Mouse (Mus musculus) MEL (cell line): ENCODE results near the gene Asic5. TPM values are rescaled to one million over a fixed set of nuclear protein-coding genes. Genes with fewer than 3 reads are reported as not detected.

ENCODE experiments used
- DNase-seq: peaks from one replicate; pipeline ENCODE4 v3.0.0; 2011; ENCODE audit warnings: low read depth, low spot score
- H3K27ac ChIP-seq: 2 replicates; pipeline ENCODE4 v1.5.1; 2012; ENCODE audit warnings: low read depth, mild to moderate bottlenecking, control low read depth, low read length, moderate library complexity; ENCODE audit not compliant: control insufficient read depth
- H3K27me3 ChIP-seq, 2 experiments: fragments of 150-350 bp in 1 of 2; sonication (generic) in 1 of 2; 2 replicates each; pipeline ENCODE4 v1.6.1; 2012; ENCODE audit warnings: low read length in 2 of 2, mild to moderate bottlenecking in 2 of 2, improper control_type of control experiment in 1 of 2, moderate library complexity in 1 of 2; ENCODE audit not compliant: insufficient read depth in 2 of 2, control insufficient read depth in 1 of 2
- H3K36me3 ChIP-seq, 2 experiments: 2 replicates each; pipeline ENCODE4 v1.6.1; 2012 to 2014; ENCODE audit warnings: low read length in 2 of 2, improper control_type of control experiment in 1 of 2, inconsistent platforms in 1 of 2, mild to moderate bottlenecking in 1 of 2; ENCODE audit not compliant: insufficient read depth in 2 of 2, control insufficient read depth in 1 of 2
- H3K4me1 ChIP-seq, 2 experiments: fragments of 150-350 bp in 1 of 2; sonication (generic) in 1 of 2; 2 replicates each; pipeline ENCODE4 v1.6.1; 2012; ENCODE audit warnings: low read length in 2 of 2, improper control_type of control experiment in 1 of 2, mild to moderate bottlenecking in 1 of 2; ENCODE audit not compliant: insufficient read depth in 2 of 2, control insufficient read depth in 1 of 2
- H3K4me3 ChIP-seq, 2 experiments: fragments of 150-350 bp in 1 of 2; sonication (generic) in 1 of 2; 2 replicates each; pipeline ENCODE4 v1.5.1; 2012; ENCODE audit warnings: low read depth in 2 of 2, low read length in 2 of 2, mild to moderate bottlenecking in 2 of 2, moderate library complexity in 2 of 2, control low read depth in 1 of 2, improper control_type of control experiment in 1 of 2; ENCODE audit not compliant: control insufficient read depth in 1 of 2, insufficient read depth in 1 of 2
- H3K79me2 ChIP-seq: 2 replicates; pipeline ENCODE4 v1.6.1; 2012; ENCODE audit warnings: mild to moderate bottlenecking, low read length, moderate library complexity; ENCODE audit not compliant: control insufficient read depth, poor library complexity, insufficient read depth
- H3K9ac ChIP-seq: 2 replicates; pipeline ENCODE4 v1.6.1; 2012; ENCODE audit warnings: low read depth, mild to moderate bottlenecking, control low read depth, low read length, moderate library complexity; ENCODE audit not compliant: control insufficient read depth, poor library complexity, severe bottlenecking
- H3K9me3 ChIP-seq: fragments of 150-350 bp; sonication (generic); replicated peaks from 2 replicates; pipeline ENCODE4 v1.6.1; 2012; ENCODE audit warnings: mild to moderate bottlenecking, low read length, improper control_type of control experiment, moderate library complexity; ENCODE audit not compliant: insufficient read depth
- BHLHE40 ChIP-seq: IDR thresholded peaks from 2 replicates; pipeline ENCODE4 v1.6.1; 2012; ENCODE audit warnings: low read depth, mild to moderate bottlenecking, inconsistent platforms, low read length, improper control_type of control experiment, borderline replicate concordance
- CHD2 ChIP-seq: IDR thresholded peaks from 2 replicates; pipeline ENCODE4 v1.6.1; 2011; ENCODE audit warnings: low read length, improper control_type of control experiment
- E2F4 ChIP-seq: IDR thresholded peaks from 2 replicates; pipeline ENCODE4 v1.6.1; 2011; ENCODE audit warnings: low read depth, low read length, improper control_type of control experiment, borderline replicate concordance
- ELF1 ChIP-seq: IDR thresholded peaks from 2 replicates; pipeline ENCODE4 v1.6.1; 2014; ENCODE audit warnings: low read depth, mild to moderate bottlenecking, inconsistent platforms, low read length, improper control_type of control experiment, moderate library complexity
- ETS1 ChIP-seq: IDR thresholded peaks from 2 replicates; pipeline ENCODE4 v1.6.1; 2012; ENCODE audit warnings: low read depth, mild to moderate bottlenecking, inconsistent platforms, low read length, improper control_type of control experiment, moderate library complexity
- HCFC1 ChIP-seq: IDR thresholded peaks from 2 replicates; pipeline ENCODE4 v1.6.1; 2012; ENCODE audit warnings: low read depth, mild to moderate bottlenecking, inconsistent platforms, low read length, improper control_type of control experiment, moderate library complexity
- JUND ChIP-seq: IDR thresholded peaks from 2 replicates; pipeline ENCODE4 v1.6.1; 2011; ENCODE audit warnings: low read depth, mild to moderate bottlenecking, improper control_type of control experiment, low read length
- KAT2A ChIP-seq: conservative IDR thresholded peaks from 2 replicates; pipeline ENCODE4 v1.6.1; 2012; ENCODE audit warnings: low read depth, low read length, improper control_type of control experiment, inconsistent platforms
- MAFK ChIP-seq: IDR thresholded peaks from 2 replicates; pipeline ENCODE4 v1.6.1; 2011; ENCODE audit warnings: low read depth, mild to moderate bottlenecking, low read length, improper control_type of control experiment, borderline replicate concordance
- MAZ ChIP-seq: IDR thresholded peaks from 2 replicates; pipeline ENCODE4 v1.6.1; 2012; ENCODE audit warnings: low read depth, mild to moderate bottlenecking, inconsistent platforms, low read length, improper control_type of control experiment
- MEF2A ChIP-seq: IDR thresholded peaks from 2 replicates; pipeline ENCODE4 v1.6.1; 2014; ENCODE audit warnings: low read depth, mild to moderate bottlenecking, inconsistent platforms, low read length, improper control_type of control experiment; ENCODE audit not compliant: poor library complexity, insufficient replicate concordance, severe bottlenecking; ENCODE audit errors: extremely low read depth
- MYB ChIP-seq: IDR thresholded peaks from 2 replicates; pipeline ENCODE4 v1.6.1; 2011; ENCODE audit warnings: mild to moderate bottlenecking, low read depth, low read length, improper control_type of control experiment
- NELFE ChIP-seq: IDR thresholded peaks from 2 replicates; pipeline ENCODE4 v1.6.1; 2011; ENCODE audit warnings: low read depth, low read length, improper control_type of control experiment
- NRF1 ChIP-seq: IDR thresholded peaks from 2 replicates; pipeline ENCODE4 v1.6.1; 2014; ENCODE audit warnings: low read depth, mild to moderate bottlenecking, inconsistent platforms, low read length, improper control_type of control experiment, moderate library complexity; ENCODE audit not compliant: poor library complexity, insufficient read depth, severe bottlenecking
- POLR2A ChIP-seq, 2 experiments: IDR thresholded peaks; 2 replicates each; pipeline ENCODE4 v1.6.1; 2011 to 2012; ENCODE audit warnings: low read length in 2 of 2, mild to moderate bottlenecking in 2 of 2, control low read depth in 1 of 2, improper control_type of control experiment in 1 of 2, low read depth in 1 of 2, moderate library complexity in 1 of 2; ENCODE audit not compliant: control insufficient read depth in 1 of 2, insufficient read depth in 1 of 2, poor library complexity in 1 of 2
- POLR2AphosphoS5 ChIP-seq: IDR thresholded peaks from 2 replicates; pipeline ENCODE4 v1.6.1; 2012; ENCODE audit warnings: low read depth, borderline replicate concordance, mild to moderate bottlenecking, inconsistent platforms, low read length, moderate library complexity, mixed read lengths
- RAD21 ChIP-seq: IDR thresholded peaks from 2 replicates; pipeline ENCODE4 v1.6.1; 2011; ENCODE audit warnings: mild to moderate bottlenecking, low read depth, low read length, improper control_type of control experiment
- RCOR1 ChIP-seq: IDR thresholded peaks from 2 replicates; pipeline ENCODE4 v1.6.1; 2012; ENCODE audit warnings: low read depth, mild to moderate bottlenecking, inconsistent platforms, low read length, improper control_type of control experiment
- SMC3 ChIP-seq: IDR thresholded peaks from 2 replicates; pipeline ENCODE4 v1.6.1; 2011; ENCODE audit warnings: low read depth, low read length, improper control_type of control experiment
- TAL1 ChIP-seq: IDR thresholded peaks from 2 replicates; pipeline ENCODE4 v1.6.1; 2012; ENCODE audit warnings: mild to moderate bottlenecking, inconsistent platforms, low read length, moderate library complexity, mixed read lengths
- TBP ChIP-seq: IDR thresholded peaks from 2 replicates; pipeline ENCODE4 v1.8.0; 2011; ENCODE audit warnings: low read depth, low read length, improper control_type of control experiment
- TCF12 ChIP-seq: IDR thresholded peaks from 2 replicates; pipeline ENCODE4 v1.6.1; 2014; ENCODE audit warnings: low read depth, mild to moderate bottlenecking, inconsistent platforms, low read length, improper control_type of control experiment, moderate library complexity
- UBTF ChIP-seq: IDR thresholded peaks from 2 replicates; pipeline ENCODE4 v1.6.1; 2012; ENCODE audit warnings: low read depth, mild to moderate bottlenecking, inconsistent platforms, low read length, improper control_type of control experiment, moderate library complexity, borderline replicate concordance; ENCODE audit not compliant: insufficient read depth
- USF2 ChIP-seq, 2 experiments: IDR thresholded peaks; 2 replicates each; pipeline ENCODE4 v1.6.1; 2011 to 2012; ENCODE audit warnings: improper control_type of control experiment in 2 of 2, low read length in 2 of 2, borderline replicate concordance in 1 of 2, inconsistent platforms in 1 of 2, low read depth in 1 of 2, mild to moderate bottlenecking in 1 of 2; ENCODE audit not compliant: insufficient read depth in 1 of 2
- ZC3H11A ChIP-seq: IDR thresholded peaks from 2 replicates; pipeline ENCODE4 v1.6.1; 2012; ENCODE audit warnings: low read depth, mild to moderate bottlenecking, inconsistent platforms, low read length, improper control_type of control experiment
- ZKSCAN1 ChIP-seq: IDR thresholded peaks from 2 replicates; pipeline ENCODE4 v1.6.1; 2012; ENCODE audit warnings: low read depth, mild to moderate bottlenecking, inconsistent platforms, low read length, improper control_type of control experiment, moderate library complexity
- ZMIZ1 ChIP-seq: IDR thresholded peaks from 2 replicates; pipeline ENCODE4 v1.6.1; 2012; ENCODE audit warnings: low read depth, mild to moderate bottlenecking, inconsistent platforms, low read length, improper control_type of control experiment, moderate library complexity
- polyA plus RNA-seq, 2 experiments: library from polyadenylated mRNA; stranded (reverse) in 1 of 2; unstranded in 1 of 2; fragments of >175 nt in 1 of 2; fragments of >200 nt in 1 of 2; gene quantifications; 2 replicates each; pipeline versions ENCODE4 v1.2.1 to v1.2.4; 2012; ENCODE audit warnings: low replicate concordance in 2 of 2, low read depth in 1 of 2; ENCODE audit not compliant: insufficient read length in 2 of 2, insufficient read depth in 1 of 2, missing spikeins in 1 of 2
- total RNA-seq: library from RNA; depleted of rRNA; stranded (reverse); fragments of 300-350 nt; gene quantifications from 2 replicates; pipeline ENCODE4 v1.2.3, GENCODE M21; 2012

The Asic5 gene
- total and polyA plus RNA-seq, 3 experiments = not detected

DNA sequence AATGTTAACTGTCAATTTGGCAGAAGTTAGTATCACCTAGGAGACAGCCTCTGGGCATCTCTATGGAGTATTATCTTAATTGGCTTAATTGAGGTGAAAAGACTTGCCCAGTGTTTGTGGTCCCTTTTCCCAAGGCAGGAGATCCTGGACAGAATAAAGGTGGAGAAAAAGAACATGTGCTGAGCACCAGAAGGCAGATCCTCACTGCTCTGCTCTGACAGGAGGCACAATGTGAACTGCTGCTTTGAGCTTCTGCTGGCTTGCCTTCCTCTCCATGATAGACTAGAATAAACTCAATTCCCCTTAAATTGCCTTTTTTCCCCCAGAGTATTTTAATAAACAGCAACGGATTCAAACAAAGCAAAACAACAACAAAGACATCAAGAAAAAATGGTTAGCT lies 3.0 kb downstream of the Asic5 start:
- H3K9ac ChIP-seq = no peak overlapping the region

DNA sequence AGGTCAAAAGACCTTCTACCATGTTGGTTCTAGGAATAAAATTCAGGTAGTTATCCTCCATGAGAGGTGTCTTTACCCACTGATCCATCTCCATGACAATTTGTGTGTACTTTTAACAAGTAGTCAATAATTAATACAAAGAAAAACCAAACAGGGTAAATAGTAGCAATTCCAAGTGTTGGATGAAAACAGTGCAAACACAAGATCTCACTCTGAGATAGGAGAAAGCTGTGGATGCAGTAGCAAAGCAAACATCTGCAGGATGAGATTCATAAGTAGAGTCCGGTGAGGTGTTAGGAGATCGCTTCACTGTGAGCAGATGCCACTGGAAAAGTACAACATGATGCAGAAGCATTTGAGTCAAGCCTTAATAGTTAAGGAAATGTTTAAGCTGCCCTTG lies 4.0 kb downstream of the Asic5 start:
- no peaks in the 10 kb centered on the region for H3K27me3 ChIP-seq
- TF ChIP-seq ZC3H11A (no peak), NRF1 (no peak), HCFC1 (no peak), UBTF (no peak), ZKSCAN1 (no peak), E2F4 (no peak), NELFE (no peak), TCF12 (no peak), MEF2A (no peak), POLR2AphosphoS5 (no peak), TBP (no peak), JUND (no peak), MAZ (no peak), POLR2A (IDR thresholded peaks at IDR 0.05; ENCODE audit: control insufficient read depth in 1 of 2, insufficient read depth in 1 of 2, low read depth in 1 of 2, low read length in 2 of 2, poor library complexity in 1 of 2) (no peak), RAD21 (no peak), BHLHE40 (no peak), MAFK (no peak), ELF1 (no peak), ZMIZ1 (no peak), CHD2 (no peak)
- no peak for DNase-seq
- H3K27ac ChIP-seq = no peak overlapping the region
- no peak overlapping the region for H3K9ac ChIP-seq
- H3K9me3 ChIP-seq = no peaks in the 10 kb centered on the region
- H3K79me2 ChIP-seq = no peaks in the 10 kb centered on the region
- no peaks in the 10 kb centered on the region for H3K36me3 ChIP-seq
- H3K4me1 ChIP-seq = no peaks in the 10 kb centered on the region
- H3K4me3 ChIP-seq = no peak overlapping the region

More for the DNA sequence above, 3.0 kb downstream of the Asic5 start:
- Histone ChIP-seq H3K27me3 (no peaks in the 10 kb centered on the region), H3K27ac (no peak overlapping the region), H3K9me3 (no peaks in the 10 kb centered on the region), H3K4me3 (no peak overlapping the region), H3K36me3 (no peaks in the 10 kb centered on the region), H3K4me1 (no peaks in the 10 kb centered on the region), H3K79me2 (no peaks in the 10 kb centered on the region)
- DNase-seq = no peak
- TF ChIP-seq TAL1 (no peak), MAFK (no peak), MAZ (no peak), KAT2A (no peak), MEF2A (no peak), RCOR1 (no peak), USF2 (IDR thresholded peaks at IDR 0.05; ENCODE audit: borderline replicate concordance in 1 of 2, insufficient read depth in 1 of 2, low read depth in 1 of 2, low read length in 2 of 2) (no peak), HCFC1 (no peak), NELFE (no peak), SMC3 (no peak), TCF12 (no peak), BHLHE40 (no peak), ETS1 (no peak), ELF1 (no peak), ZC3H11A (no peak), NRF1 (no peak), MYB (no peak)
